ENCODE assay signal across 19 mouse cellular contexts in genomic region chr6:127293829-127294228, GRCm38 (mm10).
DNase-seq lines count a peak whose midpoint lies in the region; ATAC-seq and TF ChIP-seq lines count a peak whose summit lies in the region.
"Had no signal": no experiment of that assay in that cellular context is flagged by ENCODE, and none has a peak within 500 bp of the region (broad histone marks: within the 10 kb centered on the region; RNA-seq: fewer than 3 reads in every experiment).

No protein-coding gene starts in this region.

- TF ChIP-seq EP300 in stomach, postnatal 0 days (optimal IDR thresholded peaks at IDR 0.05): no peak

- intact Hi-C loops in left cerebral cortex, adult 2 months (cut with DNase I): no loop called here

- WGBS in intestine, embryonic 15.5 days: 66% methylated on average over 2 of the region's 2 CpGs
- WGBS in intestine, embryonic 16.5 days: 63% methylated on average over 2 of the region's 2 CpGs
- WGBS in stomach, postnatal 0 days: 52% methylated on average over 2 of the region's 2 CpGs

- H3K27me3 ChIP-seq in intestine, embryonic 15.5 days (replicated peaks): no peaks in the 10 kb centered on the region
- H3K27me3 ChIP-seq in intestine, embryonic 16.5 days (replicated peaks; ENCODE audit: control insufficient read depth, insufficient read depth, low read length): no peaks in the 10 kb centered on the region
- no peaks in the 10 kb centered on the region for H3K27me3 ChIP-seq in stomach, postnatal 0 days (ENCODE audit: control insufficient read depth, insufficient read depth, low read length)
- H3K27me3 ChIP-seq: forebrain, embryonic 12.5 days; hindbrain, embryonic 12.5 days; hindbrain, embryonic 15.5 days had no signal

- no peak overlapping the region for H3K4me2 ChIP-seq in intestine, embryonic 15.5 days (replicated peaks)
- H3K4me2 ChIP-seq in intestine, embryonic 16.5 days (ENCODE audit: low read depth, low read length): no peak overlapping the region
- no peak overlapping the region for H3K4me2 ChIP-seq in stomach, postnatal 0 days (replicated peaks; ENCODE audit: low read depth)
- H3K4me2 ChIP-seq: forebrain, embryonic 12.5 days; heart, embryonic 11.5 days; hindbrain, embryonic 12.5 days; hindbrain, embryonic 15.5 days had no signal

- H3K4me3 ChIP-seq in intestine, embryonic 15.5 days (replicated peaks): no peak overlapping the region
- no peak overlapping the region for H3K4me3 ChIP-seq in intestine, embryonic 16.5 days (ENCODE audit: low read length)
- H3K4me3 ChIP-seq in stomach, postnatal 0 days (ENCODE audit: low read depth, low read length): no peak overlapping the region
- H3K4me3 ChIP-seq in left cerebral cortex, adult 2 months: no peak overlapping the region
- H3K4me3 ChIP-seq: forebrain, embryonic 12.5 days; hindbrain, embryonic 12.5 days; hindbrain, embryonic 15.5 days had no signal

- peak; percentile 43 for DNase-seq in fat pad, adult 2 months (ENCODE audit: extremely low read depth, low read depth, low spot score)
- DNase-seq in stomach, postnatal 0 days (ENCODE audit: low spot score): no peak
- DNase-seq in left cerebral cortex, adult 2 months (ENCODE audit: extremely low spot score in 1 of 2, low spot score in 2 of 2): no peak
- DNase-seq in spleen, postnatal 4 days (ENCODE audit: low spot score in 2 of 2): no peak
- DNase-seq: adrenal gland, postnatal 10 days; adrenal gland, postnatal 36 days; cerebellum, adult 18-20 months; cerebellum, adult 9-10 months; cerebellum, postnatal 14 days; gastrocnemius, postnatal 25 days; kidney, adult 18-20 months had no signal

- H3K27ac ChIP-seq in intestine, embryonic 15.5 days: no peak overlapping the region
- no peak overlapping the region for H3K27ac ChIP-seq in intestine, embryonic 16.5 days (ENCODE audit: low read length)
- H3K27ac ChIP-seq in stomach, postnatal 0 days (replicated peaks): no peak overlapping the region
- H3K27ac ChIP-seq in left cerebral cortex, adult 2 months: no peak overlapping the region
- H3K27ac ChIP-seq: forebrain, embryonic 12.5 days; hindbrain, embryonic 12.5 days; hindbrain, embryonic 15.5 days had no signal

- no peaks in the 10 kb centered on the region for H3K9me3 ChIP-seq in intestine, embryonic 15.5 days
- H3K9me3 ChIP-seq in intestine, embryonic 16.5 days (ENCODE audit: control insufficient read depth, low read length): no peaks in the 10 kb centered on the region
- H3K9me3 ChIP-seq in stomach, postnatal 0 days (ENCODE audit: control insufficient read depth, low read length): no peaks in the 10 kb centered on the region
- H3K9me3 ChIP-seq: forebrain, embryonic 12.5 days; hindbrain, embryonic 12.5 days; hindbrain, embryonic 15.5 days had no signal

- H3K4me1 ChIP-seq in intestine, embryonic 15.5 days (replicated peaks): no peaks in the 10 kb centered on the region
- no peaks in the 10 kb centered on the region for H3K4me1 ChIP-seq in intestine, embryonic 16.5 days (ENCODE audit: control insufficient read depth, insufficient read depth, low read length)
- H3K4me1 ChIP-seq in stomach, postnatal 0 days (replicated peaks; ENCODE audit: control insufficient read depth, insufficient read depth): no peaks in the 10 kb centered on the region
- H3K4me1 ChIP-seq: forebrain, embryonic 12.5 days; hindbrain, embryonic 12.5 days; hindbrain, embryonic 15.5 days had no signal

- ATAC-seq in intestine, embryonic 15.5 days: peak; percentile 65
- no peak; the same call in 1 of the 2 replicates for ATAC-seq in intestine, embryonic 16.5 days
- peak; percentile 51; the same call in 1 of the 2 replicates for ATAC-seq in stomach, postnatal 0 days (ENCODE audit: low FRiP score, low TSS enrichment)
- ATAC-seq: CD4-positive, CD25-positive, alpha-beta regulatory T cell, adult 4 months; Patski had no signal

- no peak overlapping the region for H3K9ac ChIP-seq in intestine, embryonic 15.5 days
- no peak overlapping the region for H3K9ac ChIP-seq in intestine, embryonic 16.5 days (ENCODE audit: low read depth, low read length)
- H3K9ac ChIP-seq in stomach, postnatal 0 days (ENCODE audit: low read length): no peak overlapping the region
- H3K9ac ChIP-seq: forebrain, embryonic 12.5 days; hindbrain, embryonic 12.5 days; hindbrain, embryonic 15.5 days had no signal

- no peaks in the 10 kb centered on the region for H3K36me3 ChIP-seq in intestine, embryonic 15.5 days
- no peaks in the 10 kb centered on the region for H3K36me3 ChIP-seq in intestine, embryonic 16.5 days (ENCODE audit: control insufficient read depth, insufficient read depth, low read length)
- no peaks in the 10 kb centered on the region for H3K36me3 ChIP-seq in stomach, postnatal 0 days (ENCODE audit: control insufficient read depth, insufficient read depth, low read length)
- H3K36me3 ChIP-seq: forebrain, embryonic 12.5 days; hindbrain, embryonic 12.5 days; hindbrain, embryonic 15.5 days had no signal

- no peak for TF ChIP-seq CTCF in stomach, postnatal 0 days (IDR thresholded peaks at IDR 0.05; ENCODE audit: low read depth)
- no peak for TF ChIP-seq CTCF in left cerebral cortex, adult 2 months (IDR thresholded peaks at IDR 0.05)
